Mouse (Mus musculus) erythroblast, embryonic 14.5 days (primary cell): ENCODE measurements around the gene Cep128.

Source experiments
- GATA1 ChIP-seq: IDR thresholded peaks from 2 replicates; pipeline ENCODE4 v1.6.1; 2012; ENCODE audit warnings: low read length, inconsistent platforms, mixed read lengths
- TAL1 ChIP-seq: IDR thresholded peaks from 3 replicates; pipeline ENCODE4 v1.6.1; 2012; ENCODE audit warnings: low read length, inconsistent platforms, mixed read lengths

DNA sequence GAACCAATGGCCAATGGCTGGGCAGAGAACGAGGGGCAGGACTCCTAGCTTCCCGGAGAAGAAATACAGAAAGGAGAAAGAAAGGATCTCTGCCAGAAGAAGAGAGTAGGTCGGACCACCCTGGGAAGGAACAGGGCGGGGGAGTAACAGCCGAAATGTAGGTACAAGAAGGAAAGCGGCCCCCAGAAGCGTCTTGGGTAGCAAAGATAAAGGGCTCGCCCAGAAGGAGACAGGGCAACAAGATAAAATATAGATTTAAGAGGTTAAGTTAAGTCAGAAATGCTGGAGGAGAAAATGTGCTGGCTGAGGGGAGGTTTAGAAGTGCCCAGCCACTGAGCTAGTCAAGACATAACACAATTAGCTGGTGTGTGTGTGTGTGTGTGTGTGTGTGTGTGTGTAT lies 30.4 kb downstream of the Cep128 start:
- 0 out of 2 replicates have a peak, but pooled peaks have one; percentile 8 for TF ChIP-seq GATA1
- TF ChIP-seq TAL1: no peak
